Mouse (Mus musculus) lung, postnatal 0 days (tissue): ENCODE measurements around the gene Cdx2. TPM values are rescaled to one million over a fixed set of nuclear protein-coding genes. Genes with fewer than 3 reads are reported as not detected.

Experiments
- ATAC-seq: fragments of 200-750 bp; cut with Nextera tagmentation; 2 replicates; pipeline ENCODE4 v1.8.0; 2017; ENCODE audit warnings: moderate library complexity
- DNase-seq: peaks from one replicate; pipeline ENCODE4 v3.0.0-alpha.2; 2016; ENCODE audit warnings: low spot score
- H3K27ac ChIP-seq: fragments of 300-500 bp; sonication (generic); 2 replicates; pipeline ENCODE4 v1.5.1; 2014; ENCODE audit warnings: antibody characterized with exemption, mild to moderate bottlenecking, low read length, mixed read lengths
- H3K27me3 ChIP-seq: fragments of 300-500 bp; sonication (generic); replicated peaks from 2 replicates; pipeline ENCODE4 v1.6.1; 2014; ENCODE audit warnings: low read length, mixed read lengths; ENCODE audit not compliant: insufficient read depth
- H3K36me3 ChIP-seq: fragments of 300-500 bp; sonication (generic); 2 replicates; pipeline ENCODE4 v1.6.1; 2014; ENCODE audit warnings: low read length, mixed read lengths; ENCODE audit not compliant: insufficient read depth
- H3K4me1 ChIP-seq: fragments of 300-500 bp; sonication (generic); 2 replicates; pipeline ENCODE4 v1.6.1; 2014; ENCODE audit warnings: antibody characterized with exemption, low read depth, low read length, mixed read lengths; ENCODE audit not compliant: insufficient read depth
- H3K4me2 ChIP-seq: fragments of 300-500 bp; sonication (generic); replicated peaks from 2 replicates; pipeline ENCODE4 v1.6.1; 2014; ENCODE audit warnings: low read depth, mild to moderate bottlenecking, low read length, moderate library complexity, mixed read lengths
- H3K4me3 ChIP-seq: fragments of 300-500 bp; sonication (generic); 2 replicates; pipeline ENCODE4 v1.5.1; 2014; ENCODE audit warnings: low read depth, low read length
- H3K9ac ChIP-seq: fragments of 300-500 bp; sonication (generic); replicated peaks from 2 replicates; pipeline ENCODE4 v1.6.1; 2014; ENCODE audit warnings: low read depth, mild to moderate bottlenecking
- H3K9me3 ChIP-seq: fragments of 300-500 bp; sonication (generic); 2 replicates; pipeline ENCODE4 v1.6.1; 2016; ENCODE audit warnings: low read length, mixed read lengths
- CTCF ChIP-seq: IDR thresholded peaks from 2 replicates; pipeline ENCODE4 v1.5.1; 2016; ENCODE audit warnings: antibody characterized with exemption, mild to moderate bottlenecking
- EP300 ChIP-seq: IDR thresholded peaks from 2 replicates; pipeline ENCODE4 v1.6.1; 2016; ENCODE audit warnings: antibody characterized with exemption, mild to moderate bottlenecking, control low read depth
- WGBS: fragments of 180-500 bp; shearing (Covaris S2); extraction: QIAGEN DNeasy Blood & Tissue Kit; methylation state at CpG from one replicate; pipeline ENCODE4 v1.1.7; 2014; 5-methylcytosine and 5-hydroxymethylcytosine counted together
- microRNA-seq: library from miRNA; unstranded; fragments of <30 nt; microRNA quantifications from one replicate; pipeline ENCODE4, GENCODE M21; 2016
- polyA plus RNA-seq: library from polyadenylated mRNA; unstranded; fragments of >200 nt; fragmentation: Nextera tagmentation; extraction: Ambion mirVana; gene quantifications from 2 replicates; pipeline ENCODE4 v1.2.1, GENCODE M21; 2015

Gene Cdx2
- polyA plus RNA-seq, 1 experiment from 2014 or later: not detected

- Histone ChIP-seq H3K4me3 (no peak overlapping the region), H3K9me3 (no peaks in the 10 kb centered on the region), H3K9ac (no peak overlapping the region), H3K4me1 (no peaks in the 10 kb centered on the region), H3K36me3 (no peaks in the 10 kb centered on the region), H3K27ac (no peak overlapping the region), H3K4me2 (no peak overlapping the region), H3K27me3 (peaks cover 47% of the 10 kb centered on the region)
- TF ChIP-seq CTCF: no peak
- no peak for TF ChIP-seq EP300
- WGBS: 14% methylated on average over 6 of the region's 6 CpGs
- DNase-seq: no peak
- ATAC-seq: no peak
Measured at GRCm38 (mm10) chr5:147267434-147267833, 39.6 kb downstream of the Cdx2 start.

DNA sequence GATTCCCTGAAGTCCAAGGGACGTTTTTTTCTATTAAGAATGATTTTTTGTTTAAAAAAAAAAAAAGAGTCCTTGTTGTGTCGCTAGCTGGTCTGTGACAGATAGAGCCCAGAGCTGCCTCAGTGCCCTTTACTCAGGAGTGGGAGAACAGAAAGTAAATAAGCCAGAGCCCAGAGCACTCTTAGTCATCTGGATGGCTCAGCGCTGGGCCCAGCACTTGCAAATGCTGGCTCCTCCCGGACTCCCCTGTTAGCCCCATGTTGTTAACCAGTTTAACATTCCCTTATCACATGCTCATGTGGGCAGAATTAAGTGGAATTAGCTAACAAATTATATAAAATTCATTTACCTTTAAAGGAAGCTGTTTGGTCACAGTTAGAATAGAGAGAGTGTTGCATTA is 43.1 kb downstream of the Cdx2 start:
- ATAC-seq: no peak
- Histone ChIP-seq H3K9ac (no peak overlapping the region), H3K27me3 (peaks cover 16% of the 10 kb centered on the region), H3K4me2 (no peak overlapping the region), H3K4me1 (no peaks in the 10 kb centered on the region), H3K27ac (no peak overlapping the region), H3K9me3 (no peaks in the 10 kb centered on the region), H3K4me3 (no peak overlapping the region), H3K36me3 (no peaks in the 10 kb centered on the region)
- TF ChIP-seq CTCF (no peak), EP300 (no peak)
- WGBS: 17% methylated on average over 4 of the region's 4 CpGs
- DNase-seq: no peak

- Histone ChIP-seq H3K4me1 (no peaks in the 10 kb centered on the region), H3K36me3 (no peaks in the 10 kb centered on the region), H3K9ac (no peak overlapping the region), H3K27ac (no peak overlapping the region), H3K27me3 (peaks cover 5% of the 10 kb centered on the region; the same call in 1 of the 2 replicates), H3K4me2 (no peak overlapping the region), H3K4me3 (no peak overlapping the region), H3K9me3 (no peaks in the 10 kb centered on the region)
- WGBS: 27% methylated on average over 11 of the region's 11 CpGs
- no peak for TF ChIP-seq EP300
- no peak for TF ChIP-seq CTCF
- DNase-seq (no peak), ATAC-seq (no peak)
Measured at GRCm38 (mm10) chr5:147261899-147262541, 45.0 kb downstream of the Cdx2 start.

DNA sequence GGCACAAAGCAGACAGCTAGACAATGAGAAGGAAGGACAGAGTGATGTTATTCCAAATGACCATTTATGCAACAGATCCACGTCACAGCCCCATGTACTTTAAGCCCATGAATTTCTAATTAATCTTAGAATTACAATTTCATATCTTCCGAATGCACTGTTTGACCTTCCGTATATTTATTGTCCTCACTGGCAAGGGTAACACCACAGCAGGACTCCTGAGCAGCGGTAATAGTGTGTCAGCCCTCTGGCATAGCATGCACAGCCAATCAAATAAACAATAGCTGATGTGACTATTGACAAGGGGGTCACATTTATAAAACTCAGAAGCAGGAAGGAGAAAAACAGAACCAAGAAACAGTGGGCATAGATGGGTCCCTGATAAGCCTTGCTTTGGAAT is 46.3 kb downstream of the Cdx2 start:
- Histone ChIP-seq H3K27ac (no peak overlapping the region), H3K9ac (no peak overlapping the region), H3K27me3 (peaks cover 2% of the 10 kb centered on the region; the same call in 1 of the 2 replicates), H3K4me1 (no peaks in the 10 kb centered on the region), H3K9me3 (no peaks in the 10 kb centered on the region), H3K4me3 (no peak overlapping the region), H3K4me2 (no peak overlapping the region), H3K36me3 (no peaks in the 10 kb centered on the region)
- 69% methylated on average over 4 of the region's 4 CpGs for WGBS
- ATAC-seq: no peak
- no peak for DNase-seq
- TF ChIP-seq EP300: no peak
- TF ChIP-seq CTCF: no peak

DNA sequence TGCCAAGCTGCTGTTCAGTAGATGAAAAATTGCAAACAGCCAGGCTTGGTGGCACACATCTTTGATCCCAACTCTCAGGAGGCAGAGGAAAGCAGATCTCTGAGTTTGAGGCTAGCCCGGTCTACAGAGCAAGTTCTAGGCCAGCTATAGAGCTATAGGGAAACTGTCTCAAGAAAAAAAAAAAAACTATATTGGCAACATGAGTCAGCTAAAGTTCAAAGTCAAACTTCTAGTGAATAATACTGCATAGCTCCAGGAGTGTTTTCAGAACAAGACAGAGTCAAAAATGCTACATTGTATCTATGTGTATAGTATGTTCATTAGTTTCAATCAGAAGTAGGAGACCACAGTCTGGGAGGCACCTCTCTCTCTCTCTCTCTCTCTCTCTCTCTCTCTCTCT is 46.9 kb downstream of the Cdx2 start:
- ATAC-seq (no peak), DNase-seq (no peak)
- no peaks in the 10 kb centered on the region for H3K27me3 ChIP-seq
- H3K4me2 ChIP-seq: no peak overlapping the region
- no peaks in the 10 kb centered on the region for H3K4me1 ChIP-seq
- no peak for TF ChIP-seq CTCF
- TF ChIP-seq EP300: no peak
- H3K9me3 ChIP-seq: no peaks in the 10 kb centered on the region
- no peaks in the 10 kb centered on the region for H3K36me3 ChIP-seq
- H3K4me3 ChIP-seq: no peak overlapping the region
- no peak overlapping the region for H3K27ac ChIP-seq
- WGBS: 95% methylated on average over 1 of the region's 1 CpGs
- no peak overlapping the region for H3K9ac ChIP-seq

Small RNA genes lying within 50 kb of the gene (microRNA-seq; reads per million reads assigned to microRNA genes)
- gene Mir7k: not detected

Other genes starting within 250 kb of the Cdx2 start
- gene Lnx2, start 230.7 kb downstream of the Cdx2 start, polyA plus RNA-seq: 12.4 and 14.5 TPM in 2 replicates
- gene Polr1d, start 230.2 kb downstream of the Cdx2 start, polyA plus RNA-seq: 106 and 107 TPM in 2 replicates
- gene Gsx1, start 118.6 kb downstream of the Cdx2 start, polyA plus RNA-seq: not detected in 2 replicates
- gene Pdx1, start 37.3 kb downstream of the Cdx2 start, polyA plus RNA-seq: not detected in 2 replicates
- gene Urad, start 15.2 kb upstream of the Cdx2 start, polyA plus RNA-seq: not detected in 2 replicates
- gene Flt3, start 93.2 kb upstream of the Cdx2 start, polyA plus RNA-seq: 0.24 and 0.31 TPM in 2 replicates
- 77.8 and 79.6 TPM in 2 replicates for gene Pan3, start 122.9 kb upstream of the Cdx2 start, polyA plus RNA-seq